Mouse (Mus musculus) urinary bladder, postnatal 4 days (tissue): ENCODE measurements at regions not wholly inside any gene's neighbourhood (a gene's known extent, or its start where the extent isn't known, plus 50 kb on each side); places are given as distances from the start of the nearest gene placed in this dataset.

Experiments
- DNase-seq, 2 experiments: peaks; one replicate each; pipeline ENCODE4 v3.0.0; 2021 to 2022; ENCODE audit warnings: low spot score in 2 of 2

DNA sequence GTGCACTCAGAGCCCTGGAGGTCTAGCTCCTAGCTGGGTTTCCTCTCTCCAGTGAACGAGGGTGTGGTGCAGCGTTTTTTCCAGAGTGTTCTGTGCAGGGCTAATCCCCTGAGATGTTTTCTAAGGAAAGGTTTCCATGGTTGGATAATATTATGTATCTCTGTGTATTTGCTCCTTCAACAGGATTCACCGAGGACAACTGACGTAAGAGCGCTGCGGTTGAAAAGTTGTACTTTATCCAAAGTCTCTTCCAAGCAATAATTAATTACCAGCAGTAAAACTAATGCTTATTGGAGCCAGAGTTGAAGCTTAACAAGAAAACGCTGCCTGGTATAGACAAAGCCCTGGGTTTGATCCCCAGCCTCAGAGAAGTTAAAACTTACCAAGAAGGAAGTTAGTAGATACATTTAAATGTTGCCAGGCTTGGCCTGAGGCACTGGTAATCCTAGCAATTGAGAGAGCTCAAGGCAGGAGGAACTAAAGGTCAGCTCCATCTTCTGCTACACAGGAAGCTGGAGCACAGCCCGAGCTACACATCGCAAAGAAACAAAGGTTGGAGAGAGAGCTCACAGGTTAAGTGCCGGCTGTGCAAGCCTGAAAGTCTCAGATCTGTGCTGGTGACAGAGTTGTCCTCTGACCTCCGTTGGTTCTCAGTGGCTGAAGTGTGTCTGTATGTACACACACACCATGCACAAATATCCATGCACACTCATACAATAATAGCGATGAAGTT is 51.2 kb upstream of the Rap1b start:
- no peak for DNase-seq

GRCm38 (mm10) chr10:117897766-117898165 is 51.9 kb upstream of the Rap1b start:
- no peak for DNase-seq

GRCm38 (mm10) chr10:117898391-117898790 is 52.6 kb upstream of the Rap1b start:
- DNase-seq: no peak

DNA sequence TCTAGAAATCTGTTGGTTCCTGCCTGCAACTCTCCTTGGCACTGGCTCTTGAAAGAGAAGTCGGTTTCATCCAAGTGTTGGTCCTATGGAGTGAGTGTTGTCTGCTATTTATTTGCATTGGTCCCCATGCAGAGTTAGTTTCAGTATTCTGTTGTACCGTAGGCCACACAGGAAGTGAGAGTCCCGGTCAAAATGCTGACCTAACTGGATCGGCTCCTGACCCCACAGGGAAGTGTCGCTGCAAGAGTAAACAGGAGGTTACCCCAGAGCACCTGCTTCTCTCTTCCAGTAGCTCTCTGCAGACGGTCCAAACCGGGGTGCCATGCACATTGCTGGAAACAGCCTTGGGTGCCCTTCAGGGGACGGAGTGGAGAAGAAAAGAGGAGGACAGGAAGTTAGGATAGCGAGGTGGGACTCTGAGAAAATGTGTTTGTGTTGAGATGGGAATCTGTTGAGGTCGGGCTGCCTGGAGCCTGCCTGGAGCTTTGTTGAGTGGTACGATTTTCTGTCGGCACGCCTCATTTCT is 53.6 kb upstream of the Rap1b start:
- no peak for DNase-seq

DNA sequence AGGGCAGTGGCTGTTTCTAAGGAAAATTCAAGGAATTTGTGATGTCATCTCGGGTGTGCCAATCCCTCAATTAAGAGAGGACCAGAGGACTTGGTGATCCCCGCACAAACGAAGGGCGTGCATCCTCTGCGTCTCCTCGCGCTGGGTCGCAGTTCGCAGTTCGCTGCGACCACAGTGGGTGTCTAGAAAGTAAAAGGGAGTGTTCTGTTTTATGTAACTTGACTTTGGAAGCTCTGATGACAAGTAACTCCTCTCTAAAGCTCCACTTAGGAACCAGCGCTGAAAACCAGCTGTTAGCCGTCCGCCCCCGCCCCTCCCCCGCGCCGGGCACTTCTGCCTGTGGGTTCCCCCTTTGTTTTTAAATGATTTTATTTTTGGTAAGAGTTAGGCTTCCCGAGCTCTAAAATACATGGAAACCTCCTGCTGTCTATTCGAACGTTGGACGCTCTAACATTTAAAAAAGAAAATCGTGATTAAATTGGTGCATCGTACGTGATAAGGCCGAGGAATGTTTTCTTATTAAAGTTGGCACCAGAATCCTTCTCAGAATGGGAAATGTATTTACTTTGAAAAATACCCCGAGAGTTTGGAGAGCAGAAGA is 59.9 kb upstream of the Rap1b start:
- DNase-seq: peak in 1 of 2 experiments; percentile 31

DNA sequence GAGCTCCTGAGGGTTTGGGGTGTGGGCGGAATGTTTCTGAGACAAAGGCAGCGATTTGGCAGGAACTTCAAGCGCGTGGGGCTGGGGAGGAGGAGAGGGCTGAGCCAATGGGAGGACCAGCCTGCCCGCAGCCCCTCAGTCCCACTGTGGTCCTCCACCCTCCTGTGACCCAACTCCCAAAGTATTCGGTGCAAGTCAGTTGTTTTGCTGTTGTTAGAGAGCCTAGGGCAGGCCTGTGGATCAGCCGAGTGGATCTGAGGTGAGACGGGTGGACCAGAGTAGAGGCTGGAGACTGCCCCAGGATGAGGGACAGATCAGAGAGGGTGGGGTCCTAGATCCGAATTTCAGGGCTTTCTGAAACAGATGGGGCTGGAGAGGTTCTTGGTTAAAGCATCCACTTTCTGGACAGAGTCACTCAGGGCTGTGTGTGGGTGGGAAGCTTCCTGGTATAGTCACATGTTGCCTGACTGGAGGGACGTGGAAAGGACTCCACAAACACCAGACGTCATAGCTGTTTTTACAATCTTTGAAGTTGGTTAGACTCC is 60.5 kb upstream of the Rap1b start:
- peak; percentile 75 to 76 for DNase-seq

- no peak for DNase-seq
Observed at GRCm38 (mm10) chr10:117908079-117908675, 62.3 kb upstream of the Rap1b start.

GRCm38 (mm10) chr10:117909155-117909554 is 63.3 kb upstream of the Rap1b start:
- DNase-seq: no peak

GRCm38 (mm10) chr10:117909811-117910239 is 64.0 kb upstream of the Rap1b start:
- no peak for DNase-seq

DNA sequence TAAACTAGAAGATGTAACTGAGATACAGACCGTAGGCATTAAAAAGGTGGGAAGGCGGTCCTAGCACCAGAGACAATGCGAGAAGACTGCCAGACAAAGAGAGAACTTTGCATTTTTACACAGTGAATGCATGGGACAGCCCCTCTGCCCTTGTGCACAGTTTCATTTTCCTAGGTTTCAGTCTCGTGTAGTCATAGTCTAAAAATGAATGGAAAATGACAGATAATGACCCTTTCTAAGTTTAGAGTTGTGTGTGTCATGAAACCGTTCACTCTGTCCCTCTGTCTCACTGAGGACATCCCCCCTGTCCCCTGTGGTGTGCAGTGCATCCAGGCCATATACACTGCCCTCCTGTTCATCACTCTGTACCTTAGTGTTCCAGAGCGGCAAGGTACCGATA is 64.6 kb upstream of the Rap1b start:
- DNase-seq: no peak

DNA sequence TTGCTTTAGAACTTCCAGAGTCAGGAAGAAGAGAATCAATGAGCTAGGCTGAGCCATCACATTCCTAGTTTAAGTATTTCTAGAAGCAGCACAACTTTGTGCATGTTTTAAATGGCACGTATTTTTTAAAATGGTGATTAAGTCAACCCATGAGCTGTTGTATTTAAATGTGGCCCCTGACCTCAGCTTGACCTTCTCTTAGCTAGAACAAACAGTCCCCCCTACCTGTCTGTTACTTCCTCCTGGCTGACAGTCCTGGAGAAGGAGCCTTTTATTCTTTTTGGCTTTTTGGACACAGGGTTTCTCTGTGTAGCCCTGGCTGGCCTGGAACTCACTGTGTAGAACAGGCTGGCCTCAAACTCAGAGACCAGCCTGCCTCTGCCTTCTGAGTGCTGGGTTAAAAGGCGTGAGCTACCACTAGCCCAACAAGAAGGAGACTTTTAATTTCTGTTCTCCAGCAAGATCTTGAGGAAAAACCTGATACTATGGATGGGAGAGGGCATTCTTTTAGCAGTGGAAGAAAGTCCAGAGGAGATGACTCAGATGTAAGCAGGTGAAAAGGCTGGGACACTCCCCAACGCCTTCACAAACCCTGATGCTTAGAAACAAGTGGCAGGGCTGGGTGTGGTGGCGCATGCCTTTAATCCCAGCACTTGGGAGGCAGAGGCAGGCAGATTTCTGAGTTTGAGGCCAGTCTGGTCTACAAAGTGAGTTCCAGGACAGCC is 69.3 kb upstream of the Rap1b start:
- no peak for DNase-seq

DNA sequence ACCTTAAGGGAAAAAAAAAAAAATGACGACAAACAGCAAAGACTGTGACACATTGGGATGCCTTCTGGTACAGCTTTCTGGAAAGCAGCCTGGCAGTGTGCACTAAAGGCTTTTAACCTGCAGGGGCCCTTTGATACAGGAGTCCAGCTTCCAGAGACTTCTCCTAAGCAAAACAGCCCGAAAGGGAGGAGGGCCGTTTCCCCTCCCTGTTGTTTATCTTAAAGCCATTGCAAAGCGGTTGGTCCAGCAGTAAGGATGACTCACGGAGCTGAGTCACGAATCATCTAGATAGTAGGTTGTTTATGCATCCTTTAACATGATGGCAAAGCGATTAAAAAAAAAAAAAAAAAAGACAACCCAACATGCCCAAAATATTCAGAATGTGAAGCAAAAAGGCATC is 70.4 kb upstream of the Rap1b start:
- no peak for DNase-seq

- DNase-seq: no peak
Observed at GRCm38 (mm10) chr10:117917870-117918269, 72.0 kb upstream of the Rap1b start.

DNA sequence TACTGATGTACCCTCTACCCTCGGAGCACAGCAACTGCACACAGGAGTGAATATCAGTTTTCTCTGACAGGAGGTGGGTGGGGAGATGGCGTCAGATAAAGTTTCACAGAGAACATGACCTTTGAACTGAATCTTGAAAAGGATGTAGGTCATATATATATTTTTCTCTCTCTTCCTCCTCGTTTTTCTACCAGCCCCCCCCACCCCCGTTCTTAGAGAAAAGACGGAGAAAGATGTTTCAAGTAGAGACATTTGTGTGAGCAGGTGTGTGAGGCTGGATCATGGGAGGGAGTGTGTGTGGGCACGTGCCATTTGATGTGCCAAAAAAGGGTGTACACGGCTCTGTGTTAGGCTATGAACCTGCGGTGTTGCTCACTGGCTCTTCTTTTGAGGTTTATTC is 72.8 kb upstream of the Rap1b start:
- DNase-seq: no peak

DNA sequence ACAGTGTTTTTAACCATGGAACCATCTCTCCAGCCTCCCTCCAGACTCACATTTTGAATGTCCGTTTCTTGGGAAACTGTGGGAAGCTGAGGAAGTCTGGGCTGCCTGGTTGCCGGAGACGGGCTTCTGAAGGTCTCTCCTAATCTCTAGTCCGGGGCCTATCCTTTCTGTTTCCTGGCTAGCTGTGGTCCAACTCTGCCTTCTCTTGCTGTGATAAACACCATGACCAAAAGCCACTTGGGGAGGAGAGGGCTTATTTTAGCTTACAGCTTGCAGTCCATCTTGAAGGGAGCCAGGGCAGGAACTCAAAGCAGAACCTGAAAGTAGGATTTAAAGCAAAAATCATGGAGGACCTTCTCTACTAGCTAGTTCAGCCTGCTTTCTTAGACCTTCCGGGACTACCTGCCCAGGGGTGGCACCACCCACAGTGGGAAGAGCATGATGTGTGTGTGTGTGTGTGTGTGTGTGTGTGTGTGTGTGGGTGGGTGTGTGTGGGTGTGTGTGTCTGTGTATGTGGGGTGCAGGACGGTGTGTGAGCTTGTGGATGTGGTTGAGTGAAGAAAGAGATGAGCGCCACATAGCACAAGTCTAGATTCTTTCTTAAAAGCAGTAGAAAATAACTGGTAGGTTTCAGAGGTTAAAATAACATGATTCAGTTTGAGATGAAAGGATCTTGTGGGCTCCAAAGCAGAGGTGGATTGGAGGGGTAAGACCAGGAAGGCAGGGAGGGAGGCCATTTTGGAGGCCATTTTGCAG is 73.5 kb upstream of the Rap1b start:
- DNase-seq: no peak

GRCm38 (mm10) chr10:117925186-117925585 is 79.4 kb upstream of the Rap1b start:
- DNase-seq: no peak

GRCm38 (mm10) chr10:117925611-117926555 is 80.0 kb upstream of the Rap1b start:
- DNase-seq: peak in 1 of 2 experiments; percentile 26

- no peak for DNase-seq
Observed at GRCm38 (mm10) chr10:117928998-117929397, 83.2 kb upstream of the Rap1b start.

- DNase-seq: no peak
Observed at GRCm38 (mm10) chr10:117934797-117935196, 89.0 kb upstream of the Rap1b start.

- DNase-seq: no peak
Observed at GRCm38 (mm10) chr10:117938717-117939116, 92.9 kb upstream of the Rap1b start.
